Mouse (Mus musculus) layer of hippocampus, adult 9-11 months (tissue): ENCODE results near the gene Ikzf1.
A peak's percentile ranks its signal among the peaks of the same experiment; 100 is the strongest.

Experiments
- DNase-seq: peaks from one replicate; pipeline ENCODE4 v3.0.0; 2022

Ikzf1 gene

DNA sequence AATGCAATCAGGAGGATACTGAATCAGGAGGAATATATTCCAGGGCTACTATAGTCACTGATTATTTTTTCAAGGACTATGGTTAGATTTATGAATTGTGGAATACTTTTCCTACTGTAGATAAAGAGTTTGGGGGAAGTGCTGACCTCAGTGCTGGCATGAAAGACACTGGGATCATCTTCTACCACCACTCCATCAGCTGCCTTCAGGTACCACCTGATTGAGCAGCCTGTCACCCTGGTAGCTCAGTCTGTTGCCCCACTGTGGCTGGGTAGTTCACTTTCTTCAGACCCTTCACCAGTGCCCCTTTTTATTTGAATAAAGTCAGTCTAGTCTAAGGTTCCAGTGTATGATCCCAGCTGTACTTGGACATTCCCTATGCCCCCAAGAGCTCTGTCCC, 81.9 kb downstream of the Ikzf1 start:
- no peak for DNase-seq

DNA sequence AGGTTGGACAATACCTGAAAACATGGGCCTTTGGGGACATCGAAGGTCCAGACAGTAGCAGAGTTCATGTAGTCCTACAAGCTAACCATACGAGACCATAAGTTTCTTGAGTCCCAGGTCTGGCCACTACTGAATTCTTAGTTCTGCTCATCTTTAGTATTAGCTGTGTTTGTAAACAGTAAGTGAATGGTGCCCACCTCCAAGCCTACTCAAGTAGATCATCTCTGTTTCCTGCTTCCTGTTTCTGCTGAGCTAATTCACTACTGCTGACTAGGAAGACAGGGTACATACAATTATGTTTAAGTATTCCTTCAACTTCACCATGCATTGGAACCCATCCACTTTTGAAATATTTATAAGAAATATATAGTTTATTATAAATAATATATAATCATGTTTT, 83.3 kb downstream of the Ikzf1 start:
- no peak for DNase-seq

DNA sequence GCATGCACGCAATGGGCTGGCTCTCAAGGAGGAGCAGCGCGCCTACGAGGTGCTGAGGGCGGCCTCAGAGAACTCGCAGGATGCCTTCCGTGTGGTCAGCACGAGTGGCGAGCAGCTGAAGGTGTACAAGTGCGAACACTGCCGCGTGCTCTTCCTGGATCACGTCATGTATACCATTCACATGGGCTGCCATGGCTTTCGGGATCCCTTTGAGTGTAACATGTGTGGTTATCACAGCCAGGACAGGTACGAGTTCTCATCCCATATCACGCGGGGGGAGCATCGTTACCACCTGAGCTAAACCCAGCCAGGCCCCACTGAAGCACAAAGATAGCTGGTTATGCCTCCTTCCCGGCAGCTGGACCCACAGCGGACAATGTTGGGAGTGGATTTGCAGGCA, 84.5 kb downstream of the Ikzf1 start:
- DNase-seq = no peak

GRCm38 (mm10) chr11:11770691-11771090, 85.9 kb downstream of the Ikzf1 start:
- DNase-seq = no peak

- no peak for DNase-seq
Measured at GRCm38 (mm10) chr11:11772196-11772595, 87.4 kb downstream of the Ikzf1 start.

- no peak for DNase-seq
Measured at GRCm38 (mm10) chr11:11774384-11774783, 89.6 kb downstream of the Ikzf1 start.

GRCm38 (mm10) chr11:11774893-11775292, 90.1 kb downstream of the Ikzf1 start:
- no peak for DNase-seq

DNA sequence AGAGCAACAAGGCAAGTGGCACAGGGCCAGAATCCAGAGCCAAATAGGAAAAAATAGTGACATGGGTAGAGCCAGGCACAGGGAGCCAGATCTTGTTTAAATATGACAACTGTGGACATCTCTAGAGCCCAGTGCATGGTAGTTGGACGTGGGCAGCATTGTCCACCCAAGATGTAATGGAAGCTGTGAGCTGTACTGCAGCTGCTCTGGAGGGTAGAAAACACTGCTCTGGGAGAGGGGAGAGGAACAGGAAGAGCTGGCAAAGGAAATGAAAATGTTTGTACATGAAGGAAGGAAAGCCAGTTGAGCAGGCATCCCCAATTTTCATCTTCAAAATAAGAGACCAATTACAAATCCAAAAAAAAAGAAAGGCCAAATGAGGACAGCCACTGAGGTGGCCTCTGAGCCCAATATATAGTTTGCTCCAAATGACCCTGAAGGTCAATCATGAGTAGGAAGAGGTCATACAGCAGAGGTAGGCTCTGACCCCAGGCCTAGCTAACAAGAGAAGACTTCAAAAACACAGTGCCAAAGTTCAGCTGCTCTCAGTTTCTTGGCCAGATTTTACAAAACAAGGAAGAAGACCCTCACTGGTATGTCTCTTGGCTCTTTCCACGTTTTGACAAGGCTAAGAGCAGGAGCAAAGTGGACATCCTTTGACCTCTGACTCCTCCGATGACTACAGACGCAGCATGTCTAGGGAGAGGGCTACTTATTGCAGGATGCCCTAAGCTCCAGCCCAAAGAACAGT, 91.4 kb downstream of the Ikzf1 start:
- no peak for DNase-seq

GRCm38 (mm10) chr11:11776822-11777174, 92.0 kb downstream of the Ikzf1 start:
- no peak for DNase-seq

- DNase-seq = no peak
Measured at GRCm38 (mm10) chr11:11777246-11777645, 92.4 kb downstream of the Ikzf1 start.

DNA sequence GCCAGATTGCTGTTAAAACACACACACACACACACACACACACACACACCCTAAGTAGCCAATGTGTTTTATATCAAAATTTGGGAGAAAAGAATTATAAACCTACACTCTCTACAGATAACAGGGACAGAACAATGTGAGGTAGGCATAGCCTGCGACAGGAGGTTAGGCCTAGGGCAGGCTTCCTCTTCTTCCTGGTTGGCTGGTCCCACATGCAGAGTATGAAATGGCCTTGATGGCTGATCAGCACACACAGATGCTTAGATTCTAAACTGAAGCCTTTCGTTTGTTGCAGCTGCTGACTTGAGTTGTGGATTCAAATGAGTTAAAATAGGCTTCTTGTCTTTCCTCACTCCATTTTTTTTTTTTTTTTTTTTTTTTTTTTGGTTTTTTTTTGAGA, 93.0 kb downstream of the Ikzf1 start:
- no peak for DNase-seq

GRCm38 (mm10) chr11:11778345-11778744, 93.5 kb downstream of the Ikzf1 start:
- no peak for DNase-seq

DNA sequence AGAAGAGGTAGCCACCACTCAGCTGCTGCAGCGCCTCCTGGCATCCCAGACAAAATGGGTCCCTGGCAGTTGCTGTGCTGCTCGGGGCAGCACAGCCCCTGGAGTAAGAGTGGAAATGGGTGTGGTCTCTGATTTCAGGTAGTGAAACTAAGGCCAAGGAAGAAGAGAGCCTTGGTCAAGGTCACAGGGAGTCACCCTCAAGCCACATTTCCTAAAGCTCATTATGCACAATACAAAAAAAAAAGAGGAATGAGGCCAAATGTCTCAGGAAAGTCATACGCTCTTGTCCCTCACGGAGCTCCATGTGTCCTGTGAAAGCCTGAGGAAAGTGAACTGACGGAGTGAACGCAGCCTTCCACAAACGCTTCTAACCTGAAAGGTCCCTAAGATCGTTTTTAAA, 96.9 kb downstream of the Ikzf1 start:
- no peak for DNase-seq

DNA sequence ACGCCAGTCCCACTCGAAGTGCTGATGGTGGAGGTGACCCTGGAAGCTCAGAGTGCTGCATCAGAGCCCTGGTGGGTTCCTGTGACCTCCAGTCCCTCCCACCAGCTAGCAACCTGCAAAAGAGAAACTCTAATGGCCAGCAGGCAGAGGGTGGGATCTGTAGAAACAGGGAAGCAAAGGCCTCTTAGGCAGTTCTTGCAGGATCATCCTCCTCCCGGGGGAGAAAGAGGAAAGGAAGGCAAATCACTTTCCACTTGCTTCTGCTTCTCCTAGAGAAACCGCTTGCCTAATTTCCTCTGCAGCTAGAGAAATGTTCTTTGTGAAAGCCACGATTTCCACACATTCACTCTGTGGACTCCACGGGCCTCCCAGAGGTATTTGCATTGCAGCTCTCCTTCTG, 100.7 kb downstream of the Ikzf1 start:
- DNase-seq = no peak

GRCm38 (mm10) chr11:11788521-11788974, 103.7 kb downstream of the Ikzf1 start:
- DNase-seq = peak; percentile 58

DNA sequence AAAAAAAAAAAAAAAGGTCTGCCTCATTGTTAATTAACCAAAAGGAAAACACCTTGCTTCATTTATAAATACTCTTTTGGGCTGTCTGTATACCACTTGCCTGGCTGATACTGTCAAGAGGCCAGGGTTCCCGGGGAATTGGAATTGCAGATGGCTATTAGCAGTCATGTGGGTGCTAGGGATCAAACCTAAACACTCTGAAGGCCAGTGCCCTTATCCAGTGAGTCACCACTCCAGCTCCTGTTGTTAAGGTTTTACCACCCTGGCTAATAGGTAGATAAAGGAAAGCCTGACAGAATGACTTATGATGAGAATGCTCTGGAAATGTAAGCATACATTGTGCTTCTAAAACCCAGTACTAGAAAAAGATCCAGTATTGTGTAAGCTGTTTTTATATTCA, 109.8 kb downstream of the Ikzf1 start:
- no peak for DNase-seq

- DNase-seq = no peak
Measured at GRCm38 (mm10) chr11:11798690-11799089, 113.9 kb downstream of the Ikzf1 start.

DNA sequence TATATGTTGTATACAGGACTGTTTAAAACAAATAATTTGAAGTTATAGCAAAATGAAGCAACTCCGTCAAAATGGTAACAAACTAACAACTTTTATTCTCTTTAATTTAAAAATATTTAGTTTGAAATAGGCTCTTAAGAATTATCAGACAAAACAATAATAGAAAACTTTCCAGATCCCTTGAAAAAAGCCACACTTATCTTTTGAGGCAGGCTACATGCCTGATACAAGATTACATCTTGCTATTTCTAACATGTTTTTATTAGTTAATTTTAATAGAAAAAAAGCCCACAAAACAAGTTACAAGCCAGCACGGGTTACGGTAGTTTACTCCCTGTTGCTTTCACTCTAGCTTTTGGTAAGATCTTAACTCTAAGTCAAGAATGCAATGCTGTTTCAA, 115.5 kb downstream of the Ikzf1 start:
- DNase-seq = no peak

- no peak for DNase-seq
Measured at GRCm38 (mm10) chr11:11801067-11801466, 116.3 kb downstream of the Ikzf1 start.

- DNase-seq = no peak
Measured at GRCm38 (mm10) chr11:11804421-11804820, 119.6 kb downstream of the Ikzf1 start.

- DNase-seq = no peak
Measured at GRCm38 (mm10) chr11:11805951-11806350, 121.1 kb downstream of the Ikzf1 start.

DNA sequence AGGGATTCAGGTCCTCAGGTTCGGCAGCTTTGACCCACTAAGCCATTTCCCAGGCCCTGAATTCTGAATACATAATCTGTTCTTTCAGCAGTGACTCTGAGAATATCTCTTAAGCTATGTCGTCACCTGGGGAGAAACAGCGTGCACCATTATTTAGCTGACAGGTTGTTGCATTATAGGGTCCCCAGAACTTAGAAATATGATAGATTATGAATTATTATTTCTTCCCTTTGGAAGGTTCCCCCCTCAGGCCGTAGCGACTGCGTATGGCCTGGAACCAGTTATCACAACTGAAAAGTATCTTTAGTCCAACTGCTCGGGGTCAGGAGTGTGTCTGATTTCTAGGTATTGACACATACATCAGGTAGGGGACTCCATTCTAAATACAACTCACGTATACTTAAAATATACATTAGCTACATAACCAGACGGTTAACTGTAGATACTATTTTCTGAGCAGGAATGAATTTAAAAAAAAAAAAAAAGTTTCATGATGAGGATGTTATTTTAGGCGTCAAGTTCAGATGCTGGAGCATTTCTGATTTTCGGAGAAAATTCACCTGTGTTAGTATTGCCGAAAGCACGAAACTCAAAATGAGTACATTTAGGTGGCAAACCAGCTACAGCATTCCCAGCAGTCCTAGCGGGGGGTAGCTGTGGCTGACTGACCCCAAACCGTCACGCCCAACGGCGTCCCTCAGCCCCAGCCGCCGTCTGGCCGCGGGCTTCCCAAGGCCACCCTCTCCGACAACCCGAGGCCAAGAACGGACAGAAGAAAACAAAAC, 123.4 kb downstream of the Ikzf1 start:
- no peak for DNase-seq

DNA sequence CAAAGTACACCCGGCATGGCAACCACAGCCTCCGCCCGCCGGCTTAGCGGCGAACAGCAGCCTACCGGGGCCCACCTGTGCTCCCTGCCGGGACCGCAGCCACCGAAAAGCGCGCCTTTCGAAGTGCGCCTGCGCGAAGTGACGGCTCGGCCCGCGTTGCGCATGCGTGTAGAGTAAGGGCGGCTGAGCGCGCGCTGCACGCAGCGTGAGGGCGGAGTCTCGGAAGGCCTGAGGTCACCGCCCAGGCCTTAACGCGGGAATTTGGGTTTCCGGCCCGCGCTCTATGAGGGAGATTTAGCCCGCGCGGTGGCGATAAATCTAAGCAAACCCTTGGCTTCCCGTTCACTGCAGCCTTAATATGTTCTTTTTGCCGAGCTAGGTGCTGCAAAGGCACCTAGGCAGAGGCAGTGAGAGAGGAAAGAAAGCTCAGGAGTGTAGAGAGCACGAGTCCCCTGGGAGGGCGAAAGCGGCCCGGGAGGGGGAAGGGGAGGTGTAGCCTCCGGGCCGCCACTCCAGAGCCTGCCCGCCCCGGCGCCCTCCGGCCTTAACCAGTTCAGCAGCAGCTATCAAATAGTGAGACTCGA, 124.1 kb downstream of the Ikzf1 start, which contains the start of gene Fignl1:
Fignl1 (minus strand) TSS at position 143 of the 584 bp plus-strand sequence.
- peak; percentile 90 for DNase-seq
